Mouse (Mus musculus) neural tube, postnatal 0 days (tissue): ENCODE results near the gene Myo1h. TPM values are rescaled to one million over a fixed set of nuclear protein-coding genes. Genes with fewer than 3 reads are reported as not detected.

Experiments used
- microRNA-seq: library from miRNA; unstranded; fragments of <30 nt; microRNA quantifications from one replicate; pipeline ENCODE4, GENCODE M21; 2016
- polyA plus RNA-seq: library from polyadenylated mRNA; unstranded; fragments of >200 nt; fragmentation: Nextera tagmentation; extraction: Ambion mirVana; gene quantifications from 2 replicates; pipeline ENCODE4 v1.2.1, GENCODE M21; 2015

Myo1h gene
- polyA plus RNA-seq: 0.41 and 0.68 TPM in 2 replicates

DNA sequence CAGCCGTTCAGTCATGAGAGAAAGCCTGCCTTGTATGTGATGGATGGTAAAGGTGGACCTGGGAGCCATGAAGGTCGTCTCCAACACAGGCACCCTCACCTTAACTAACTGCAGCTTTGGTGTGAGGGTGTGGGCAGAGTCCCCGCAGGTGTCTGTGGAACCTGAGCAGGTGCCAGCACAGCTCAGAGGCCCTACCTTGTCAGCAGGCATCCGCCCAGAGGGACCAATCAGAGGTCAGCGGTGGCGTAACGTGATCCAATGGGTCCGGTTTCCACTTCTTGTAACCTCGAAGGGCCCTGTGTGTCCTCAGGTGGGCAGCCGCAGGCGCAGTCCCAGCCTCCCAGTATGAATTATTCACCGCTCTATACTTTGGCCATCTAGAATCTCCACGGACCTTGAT lies at the start of gene Myo1h:
Gene Myo1h, plus strand, starts transcription at position 293 of the 400 bp plus-strand sequence.

DNA sequence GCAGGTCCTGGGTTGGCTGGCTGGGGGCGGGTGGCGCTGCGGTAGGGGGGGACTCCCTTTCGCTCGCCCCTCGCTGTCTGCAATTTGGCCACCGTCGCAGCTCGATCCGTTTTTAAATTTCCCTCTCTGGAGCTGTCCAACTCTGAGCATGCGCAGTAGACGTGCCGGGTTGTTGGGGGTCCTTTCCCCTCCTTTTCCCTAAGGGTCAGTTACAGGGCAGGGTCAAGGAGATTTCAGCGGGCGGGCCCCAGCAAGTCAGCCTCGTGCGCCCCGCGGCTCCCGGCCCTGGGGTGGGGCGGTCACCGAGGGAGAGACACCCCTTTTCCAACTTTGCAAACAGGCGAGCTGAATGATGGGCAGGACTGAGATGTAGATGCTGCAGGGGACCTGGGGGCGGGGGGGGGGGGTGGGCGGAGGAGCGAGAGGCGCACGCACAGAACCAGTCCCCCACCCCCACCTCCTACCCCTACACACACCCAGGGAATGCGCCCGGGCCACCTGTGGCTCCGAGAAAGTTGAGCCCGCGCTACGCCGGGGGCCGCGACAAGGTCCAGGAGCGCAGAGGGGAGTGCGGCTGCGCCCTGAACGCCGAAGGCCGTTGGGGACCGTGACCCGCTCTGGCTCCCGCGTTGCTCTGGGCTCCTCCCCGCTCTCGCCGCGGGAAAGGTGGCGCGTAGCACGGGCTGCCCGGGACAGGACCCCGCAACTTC lies 15.1 kb upstream of the Myo1h start, which contains the start of gene Foxn4:
Gene Foxn4, minus strand, starts transcription at position 115 of the 710 bp plus-strand sequence.

GRCm38 (mm10) chr5:114380209-114381012 lies 91.4 kb downstream of the Myo1h start, which contains the start of the genes Kctd10 and Ube3b:
Kctd10 (minus strand) TSS chr5:114380508.
Ube3b (plus strand) TSS chr5:114380607.

Small RNA genes lying within 50 kb of the gene (microRNA-seq; reads per million reads assigned to microRNA genes)
- gene Mir7027: not detected

Other genes starting within 250 kb of the Myo1h start
- gene Usp30, start 223.7 kb upstream of the Myo1h start, polyA plus RNA-seq: 16.6 and 18.1 TPM in 2 replicates
- 72.4 and 76.4 TPM in 2 replicates for gene Svop, start 197.6 kb upstream of the Myo1h start, polyA plus RNA-seq
- 9.3 TPM in 2 replicates for gene Alkbh2, start 160.9 kb upstream of the Myo1h start, polyA plus RNA-seq
- gene Ung, start 158.8 kb upstream of the Myo1h start, polyA plus RNA-seq: 9.6 and 10.7 TPM in 2 replicates
- gene Acacb, start 142.6 kb upstream of the Myo1h start, polyA plus RNA-seq: 4.8 and 5.0 TPM in 2 replicates
- gene Foxn4, start 15.4 kb upstream of the Myo1h start, polyA plus RNA-seq: 0.23 TPM in 1 of 2 replicates, not detected in the other
- 31.8 and 33.3 TPM in 2 replicates for gene Kctd10, start 91.3 kb downstream of the Myo1h start, polyA plus RNA-seq
- gene Ube3b, start 91.4 kb downstream of the Myo1h start, polyA plus RNA-seq: 25.5 and 31.4 TPM in 2 replicates
- gene Mmab, start 154.9 kb downstream of the Myo1h start, polyA plus RNA-seq: 32.0 and 34.5 TPM in 2 replicates
- 75.8 and 83.4 TPM in 2 replicates for gene Mvk, start 155.1 kb downstream of the Myo1h start, polyA plus RNA-seq